Mouse (Mus musculus) lung, adult 2 months (tissue): ENCODE results near the gene Myt1.

ENCODE experiments used
- CTCF ChIP-seq: fragments of 200-500 bp; IDR thresholded peaks from 2 replicates; pipeline ENCODE4 v1.5.1; 2011; ENCODE audit warnings: mild to moderate bottlenecking, low read length, control low read depth; ENCODE audit not compliant: insufficient read depth
- POLR2A ChIP-seq: fragments of 200-500 bp; IDR thresholded peaks from 2 replicates; pipeline ENCODE4 v1.6.1; 2011; ENCODE audit warnings: low read depth, mild to moderate bottlenecking, control low read depth, low read length, borderline replicate concordance; ENCODE audit errors: extremely low read depth

- TF ChIP-seq CTCF, result no peak
- TF ChIP-seq POLR2A, result no peak
These were observed 26.3 kb downstream of the Myt1 start for GRCm38 (mm10) chr2:181789396-181789795.
